Mouse (Mus musculus) liver, embryonic 14.5 days (tissue): Measurements from ENCODE around the gene Adh5.

Experiments
- CTCF ChIP-seq: IDR thresholded peaks from 2 replicates; pipeline ENCODE4 v1.5.1; 2016; ENCODE audit warnings: antibody characterized with exemption, low read depth, control low read depth
- EP300 ChIP-seq: IDR thresholded peaks from 2 replicates; pipeline ENCODE4 v1.6.1; 2016; ENCODE audit warnings: antibody characterized with exemption, low read depth

DNA sequence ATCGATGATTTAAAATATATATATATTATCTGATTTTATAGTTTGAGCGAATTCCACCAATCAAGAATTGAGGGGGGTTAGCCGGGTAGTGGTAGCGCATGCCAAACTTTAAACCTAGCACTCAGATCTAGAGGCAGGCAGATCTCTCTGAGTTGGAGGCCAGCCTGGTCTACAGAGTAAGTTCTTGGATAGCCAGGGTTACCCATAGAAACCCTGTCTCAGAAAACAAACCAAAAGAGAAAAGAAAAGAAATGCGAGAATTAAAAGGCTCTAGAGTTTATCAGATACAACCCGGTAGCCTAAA is 47.1 kb downstream of the Adh5 start:
- TF ChIP-seq CTCF (no peak), EP300 (no peak)
